Mouse (Mus musculus) retina, postnatal 1 day (tissue): ENCODE data around the gene Wdhd1.

Experiments used
- DNase-seq: peaks from one replicate; pipeline ENCODE4 v3.0.0-alpha.2; 2012

Gene Wdhd1

DNA sequence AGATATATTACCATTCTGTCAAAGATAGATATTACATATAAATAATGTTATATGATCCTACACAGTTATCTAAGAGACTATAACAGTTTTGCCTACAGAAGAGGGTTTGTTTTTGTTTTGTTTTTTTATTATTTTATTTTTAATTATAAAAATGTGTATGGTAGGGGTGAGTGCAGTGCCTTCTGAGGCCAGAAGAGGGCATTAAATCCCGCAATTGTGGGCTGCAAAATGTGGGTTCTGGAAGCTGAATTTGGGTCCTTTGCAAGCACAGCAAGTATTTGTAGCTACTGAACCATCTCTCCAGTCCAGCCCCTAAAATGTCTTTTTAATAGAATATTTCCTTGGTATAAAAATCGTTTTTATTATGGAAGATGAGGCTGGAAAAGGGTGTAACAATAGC is 2.4 kb upstream of the Wdhd1 start:
- DNase-seq: no peak

DNA sequence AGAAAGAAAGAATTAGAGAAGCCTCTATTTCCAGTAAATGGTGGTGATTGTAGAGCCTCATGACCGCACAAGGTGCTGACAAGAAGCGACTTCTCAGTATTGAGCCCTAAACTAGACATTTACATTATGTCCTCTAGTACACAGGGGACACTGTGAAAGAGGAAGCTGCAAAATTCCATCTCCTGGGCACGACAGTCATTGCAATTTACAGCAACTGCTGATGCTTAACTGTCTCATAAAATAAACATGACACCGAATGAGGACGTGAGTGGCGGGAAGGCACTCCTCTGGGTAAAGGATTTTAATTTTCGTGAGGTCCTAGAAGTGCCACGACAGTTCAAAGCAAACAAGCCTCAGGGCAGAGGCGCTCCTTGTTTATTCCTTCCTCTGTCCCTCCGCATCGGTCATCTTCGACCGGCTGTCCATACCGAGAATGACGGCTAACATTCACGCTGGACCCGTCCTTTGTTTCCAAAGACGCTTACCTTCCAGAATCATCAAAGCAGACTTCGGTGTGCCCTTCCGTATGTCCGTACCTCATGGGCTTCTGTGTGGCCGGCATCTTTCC is 537 bp downstream of the Wdhd1 start:
- no peak for DNase-seq

DNA sequence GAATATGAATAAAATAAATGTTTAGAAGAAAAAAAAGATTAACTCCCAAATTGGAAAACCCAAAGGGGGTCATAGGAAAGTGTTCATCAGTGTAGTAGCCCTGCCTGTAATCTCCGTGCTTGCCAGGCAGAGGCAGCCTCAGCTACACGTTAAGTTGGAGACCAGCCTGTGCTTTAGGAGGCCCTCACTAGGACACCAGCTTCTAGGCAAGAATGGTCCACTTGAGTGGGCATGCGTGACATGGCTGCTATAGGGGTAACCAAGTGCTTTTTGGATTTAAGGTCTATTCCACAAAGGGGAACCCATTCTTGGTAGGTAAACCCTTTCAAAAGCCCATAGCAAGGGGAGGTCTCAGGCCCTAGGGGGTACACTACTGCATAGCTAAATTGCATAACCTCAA is 1.2 kb downstream of the Wdhd1 start:
- peak; percentile 21 for DNase-seq

DNA sequence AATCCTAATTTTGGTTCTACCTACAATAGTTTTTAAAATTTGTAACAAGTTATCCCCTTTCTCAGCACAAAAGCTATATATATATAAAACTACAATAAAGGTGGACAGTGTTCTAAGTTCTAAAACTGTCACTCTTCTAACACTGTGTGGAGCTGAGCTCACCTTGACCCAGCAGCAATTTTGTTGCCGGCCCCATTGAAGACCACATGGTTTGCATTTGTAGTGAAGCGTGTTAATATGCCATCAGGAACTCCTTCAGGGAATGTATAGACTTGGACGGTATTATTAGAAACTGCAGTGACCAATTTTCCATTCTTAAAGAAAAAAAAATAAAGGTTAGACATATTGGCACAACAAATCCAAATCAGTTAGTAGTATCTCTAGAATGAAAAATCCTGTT is 2.9 kb downstream of the Wdhd1 start:
- no peak for DNase-seq

DNA sequence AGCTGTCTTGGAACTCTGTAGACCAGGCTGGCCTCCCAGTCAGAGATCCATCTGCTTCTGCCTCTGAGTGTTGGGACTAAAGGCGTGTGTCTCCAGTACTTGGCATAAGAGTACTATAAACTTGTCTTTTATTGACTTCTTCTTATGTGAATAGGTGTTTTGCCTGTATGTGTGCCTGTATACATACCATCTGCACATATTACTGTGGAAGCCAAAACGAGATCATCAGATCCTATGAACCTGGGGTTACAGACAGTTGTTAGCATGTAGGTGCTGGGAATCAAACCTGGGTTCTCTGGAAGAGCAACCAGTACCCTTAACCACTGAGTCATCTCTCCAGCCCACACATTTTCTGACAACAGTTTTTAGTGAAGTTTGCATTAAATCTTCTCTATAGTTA is 7.0 kb downstream of the Wdhd1 start:
- no peak for DNase-seq

DNA sequence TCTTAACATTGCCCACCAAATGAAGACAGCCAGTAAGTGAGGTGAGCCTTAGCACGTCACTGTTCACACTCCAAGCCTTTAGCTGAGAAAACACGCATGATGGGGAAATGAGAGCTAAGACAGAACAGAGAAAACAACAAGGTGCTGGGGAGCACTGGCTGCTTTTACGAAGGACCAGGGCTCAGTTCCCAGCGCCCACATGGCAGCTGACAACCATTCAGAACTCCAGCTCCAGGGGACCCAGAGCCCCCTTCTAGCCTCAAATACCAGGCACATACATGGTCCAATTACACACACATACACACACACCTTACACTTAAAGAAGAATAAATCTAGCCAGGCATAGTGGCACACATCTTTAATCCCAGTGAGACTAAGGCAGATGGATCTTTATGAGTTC is 7.6 kb downstream of the Wdhd1 start:
- DNase-seq: no peak

DNA sequence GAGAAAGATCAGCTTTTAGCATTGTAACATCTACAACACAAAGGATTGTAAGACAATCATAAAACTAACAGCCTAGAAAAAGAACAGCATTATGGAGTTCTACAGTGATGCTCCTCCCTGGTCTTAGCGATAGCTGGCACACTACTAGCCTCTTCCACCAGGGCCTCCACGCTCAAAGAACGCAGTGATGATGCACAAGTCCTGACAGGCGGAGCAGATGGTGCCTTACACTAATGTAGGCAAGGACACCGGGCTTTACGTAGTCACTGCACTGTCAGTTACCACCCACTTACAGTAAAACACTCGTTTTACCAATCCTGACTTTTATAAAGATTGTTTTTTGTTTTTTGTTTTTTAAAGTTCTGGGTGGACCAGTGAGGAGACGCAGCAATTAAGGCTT is 10.8 kb downstream of the Wdhd1 start:
- DNase-seq: no peak

DNA sequence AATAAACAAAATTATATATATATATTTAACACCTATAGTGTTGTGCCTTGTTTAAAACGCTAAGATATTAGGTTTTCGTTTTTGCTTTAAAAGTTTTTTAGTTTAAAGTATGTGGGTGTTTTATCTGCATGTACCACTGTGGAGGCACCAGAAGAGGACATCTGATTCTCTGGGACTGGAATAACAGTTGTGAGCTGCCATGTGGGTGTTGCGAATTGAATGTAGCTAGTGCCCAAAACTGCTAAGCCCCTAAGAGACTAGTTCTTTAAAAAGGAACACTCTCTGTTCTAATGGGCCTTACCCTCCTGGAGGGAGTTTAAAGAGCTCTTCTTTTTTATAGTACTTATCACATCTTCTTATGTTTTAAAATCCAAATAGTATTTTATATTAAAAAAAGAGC is 11.8 kb downstream of the Wdhd1 start:
- no peak for DNase-seq

DNA sequence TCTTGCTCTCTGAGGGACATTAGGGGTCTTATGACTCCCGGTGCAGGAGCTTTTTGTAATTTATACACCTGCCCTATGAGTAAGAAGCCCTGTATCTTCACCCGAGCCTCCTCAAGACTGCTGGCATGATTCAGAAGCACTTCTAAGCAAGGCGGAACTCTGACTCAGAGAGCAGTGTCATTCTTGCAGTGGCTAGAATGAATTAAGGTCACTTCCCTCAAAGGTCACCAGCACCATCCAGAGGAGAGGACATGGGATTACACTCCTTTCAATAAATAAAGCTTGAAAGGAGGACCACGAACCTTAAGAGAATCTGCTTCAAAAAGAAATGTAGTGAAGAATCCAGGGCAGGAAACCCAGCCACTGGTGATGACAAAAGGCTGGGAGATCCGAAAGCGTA is 26.8 kb downstream of the Wdhd1 start:
- peak; percentile 12 for DNase-seq

DNA sequence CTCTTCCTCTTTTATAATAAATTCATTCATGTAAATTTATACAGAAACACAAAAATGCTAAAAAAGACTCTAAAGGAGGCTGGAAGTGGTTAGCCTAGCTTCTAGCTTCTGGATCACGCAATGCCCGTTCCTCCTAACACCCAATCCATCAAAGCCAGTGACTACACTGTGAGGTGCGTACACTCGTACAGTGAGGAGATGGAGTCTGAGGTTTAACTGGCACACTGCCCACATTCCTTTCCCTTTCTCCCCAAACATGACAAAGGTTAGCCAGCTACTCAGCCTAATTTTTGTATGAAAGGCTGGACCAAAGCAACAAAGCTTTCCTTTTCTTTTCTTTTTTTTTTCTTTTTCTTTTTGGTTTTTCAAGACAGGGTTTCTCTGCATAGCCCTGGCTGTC is 33.9 kb downstream of the Wdhd1 start:
- DNase-seq: no peak

DNA sequence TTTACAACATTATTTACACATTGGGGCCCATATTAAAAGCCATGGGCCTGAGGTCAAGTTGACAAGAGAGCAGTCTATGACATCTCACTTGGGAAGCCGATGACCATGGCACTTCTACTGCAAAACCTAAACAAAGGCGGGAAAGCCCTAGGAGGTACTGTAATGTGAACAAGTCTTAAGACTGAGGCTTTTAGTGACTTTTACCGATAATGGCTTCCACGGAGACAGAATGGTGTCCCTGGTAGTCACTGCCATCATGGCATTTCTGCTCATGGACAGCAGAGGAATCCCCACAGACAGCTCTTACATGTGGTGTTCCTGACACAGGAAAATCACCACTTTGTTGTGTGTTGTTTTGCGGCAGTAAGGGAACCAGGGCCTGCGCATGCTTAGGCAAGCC is 35.6 kb downstream of the Wdhd1 start:
- no peak for DNase-seq

DNA sequence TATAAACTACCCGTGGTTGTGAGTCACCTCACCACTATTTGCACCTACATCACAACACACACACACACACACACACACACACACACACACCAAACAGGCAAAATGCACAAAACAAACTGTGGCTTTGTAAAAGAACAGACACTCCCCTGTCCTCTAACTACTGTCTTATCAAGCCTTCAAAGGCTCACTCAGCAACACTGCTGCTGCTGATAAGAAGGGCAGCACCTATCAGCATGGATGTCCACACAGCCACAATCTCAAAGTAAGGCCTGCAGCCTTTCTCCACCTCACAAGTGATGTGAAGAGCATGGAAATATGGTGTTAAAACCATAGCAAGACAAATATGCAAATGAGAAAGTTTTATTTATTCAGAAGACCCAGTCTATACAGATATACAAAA is 36.1 kb downstream of the Wdhd1 start:
- no peak for DNase-seq

DNA sequence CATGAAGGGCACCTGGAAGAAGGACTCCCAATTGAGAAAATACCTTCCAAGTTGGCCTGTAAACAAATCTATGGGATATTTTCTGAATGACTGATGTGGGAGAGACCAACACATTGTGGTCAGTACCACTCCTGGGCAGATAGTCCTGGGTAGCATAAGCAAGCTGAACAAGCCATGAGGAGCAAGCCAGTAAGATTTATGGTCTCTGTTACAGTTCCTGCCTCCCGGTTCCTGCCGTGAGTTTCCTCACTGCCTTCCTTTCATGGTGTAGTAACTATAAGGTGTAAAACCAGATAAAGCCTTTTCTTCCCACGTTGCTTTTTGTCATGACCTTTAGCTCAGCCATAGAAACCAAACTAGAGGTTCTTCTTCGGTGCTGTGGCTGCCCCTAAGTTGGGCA is 39.4 kb downstream of the Wdhd1 start:
- no peak for DNase-seq

DNA sequence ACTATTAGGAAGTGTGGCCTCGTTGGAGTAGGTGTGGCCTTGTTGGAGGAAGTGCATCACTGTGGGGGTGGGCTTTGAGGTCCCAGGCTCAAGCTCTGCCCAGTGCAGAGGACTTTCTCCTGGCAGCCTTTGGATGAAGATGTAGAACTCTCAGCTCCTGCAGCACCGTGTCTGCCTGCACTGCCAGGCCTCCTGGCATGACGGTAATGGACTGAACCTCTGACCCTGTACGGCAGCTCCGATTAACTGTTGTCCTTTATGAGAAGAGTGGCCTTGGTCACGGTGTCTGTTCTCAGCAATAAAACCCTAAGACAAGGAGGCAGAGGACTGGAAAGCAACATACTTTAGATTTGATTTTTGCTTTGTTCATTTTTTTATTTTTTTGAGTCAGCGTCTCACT is 40.2 kb downstream of the Wdhd1 start:
- DNase-seq: no peak

DNA sequence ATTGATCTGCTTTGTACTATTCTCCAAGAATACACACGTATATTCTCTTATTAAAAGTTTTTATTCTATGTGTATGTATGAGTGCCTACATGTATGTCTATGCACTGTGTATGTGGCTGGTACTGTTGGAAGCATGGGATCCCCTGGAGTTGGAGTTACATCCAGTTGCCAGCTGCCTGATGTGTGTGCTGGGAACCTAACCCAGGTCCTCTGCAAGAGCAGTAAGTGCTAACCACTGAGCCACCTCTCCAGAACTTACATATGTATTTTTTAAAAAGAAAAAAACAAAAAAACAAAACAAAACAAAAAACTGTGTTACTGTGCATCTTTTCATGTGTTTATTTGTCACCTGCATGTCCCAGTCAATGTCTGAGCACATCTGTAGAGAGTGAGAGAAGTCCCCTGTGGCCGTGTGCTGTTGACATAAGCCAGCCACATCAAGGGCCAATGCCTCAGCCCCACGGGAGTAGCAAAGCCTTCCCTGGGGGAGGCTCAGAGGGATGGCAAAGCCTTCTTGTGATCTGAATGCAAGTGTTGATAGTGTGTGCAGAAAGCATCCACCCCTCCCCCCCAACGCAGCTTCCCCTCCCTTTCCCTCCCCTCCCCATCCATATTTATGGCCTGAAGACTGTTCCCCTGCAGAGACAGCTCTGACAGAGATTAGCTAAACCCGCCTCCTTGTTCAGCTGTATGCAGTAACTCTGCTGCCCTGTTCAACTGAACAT is 42.0 kb downstream of the Wdhd1 start:
- no peak for DNase-seq

DNA sequence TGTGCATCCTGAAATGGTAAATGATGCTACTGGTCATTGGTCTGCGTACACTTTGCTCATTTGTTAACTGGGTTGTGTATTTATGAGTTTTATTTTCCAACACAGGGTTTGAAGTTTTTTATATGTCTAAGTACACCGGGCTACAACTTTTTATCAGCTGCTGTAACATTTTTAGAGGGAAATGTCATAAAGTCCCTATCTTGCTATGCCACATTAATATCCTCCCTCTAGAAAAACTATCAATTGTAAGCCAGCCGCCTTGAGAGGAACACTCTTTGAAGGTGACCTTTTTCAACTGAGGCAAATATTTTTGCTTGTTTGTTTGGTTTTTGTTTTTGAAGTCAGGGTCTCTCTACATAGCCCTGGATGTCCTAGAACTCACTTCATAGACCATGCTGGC is 42.6 kb downstream of the Wdhd1 start:
- no peak for DNase-seq

DNA sequence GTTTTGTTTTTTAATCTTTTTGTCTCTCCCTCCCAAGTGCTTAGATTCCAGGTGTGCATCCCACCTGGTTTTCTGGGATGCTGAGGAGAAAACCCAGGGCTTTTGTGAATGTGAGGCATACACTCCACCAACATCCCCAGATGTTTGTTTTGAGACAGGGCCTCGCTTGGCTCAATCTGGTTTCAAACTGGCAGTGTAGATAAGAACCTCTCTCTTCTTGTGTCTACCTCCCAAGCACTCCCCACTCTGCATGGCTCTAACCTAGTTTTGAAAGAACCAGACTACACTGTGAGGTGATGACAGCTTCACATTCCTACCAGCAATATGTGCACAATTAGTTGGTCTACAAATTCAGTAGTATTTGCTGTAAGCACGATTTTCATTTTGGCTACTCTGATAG is 43.1 kb downstream of the Wdhd1 start:
- DNase-seq: no peak

DNA sequence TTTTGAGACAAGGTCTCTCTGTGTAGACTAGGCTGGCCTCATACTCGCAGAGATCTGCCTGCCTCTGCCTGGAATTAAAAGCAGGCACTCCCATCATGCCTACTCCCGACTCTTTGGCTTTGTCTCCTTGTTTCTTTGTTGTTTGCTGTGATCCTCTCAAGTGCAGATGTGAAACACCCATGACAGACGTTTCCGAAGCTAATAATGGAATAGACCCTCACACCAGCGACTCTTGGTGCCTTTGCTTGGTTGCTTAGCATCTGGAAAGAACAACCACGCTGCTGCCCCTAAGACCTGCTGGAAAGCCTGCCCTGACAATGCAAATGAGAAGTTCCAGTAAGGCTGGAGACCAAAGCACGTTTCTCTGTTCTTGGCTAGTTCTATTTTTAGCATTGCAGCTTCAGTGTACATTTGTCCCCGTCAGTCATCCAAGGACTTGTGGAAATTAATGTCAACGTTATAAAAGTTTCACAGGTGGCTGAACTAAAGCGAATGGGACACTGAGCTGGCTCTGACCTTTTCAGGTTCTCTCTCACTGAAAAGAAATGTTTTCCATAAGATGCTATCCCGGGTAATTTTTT is 46.8 kb downstream of the Wdhd1 start:
- DNase-seq: no peak

DNA sequence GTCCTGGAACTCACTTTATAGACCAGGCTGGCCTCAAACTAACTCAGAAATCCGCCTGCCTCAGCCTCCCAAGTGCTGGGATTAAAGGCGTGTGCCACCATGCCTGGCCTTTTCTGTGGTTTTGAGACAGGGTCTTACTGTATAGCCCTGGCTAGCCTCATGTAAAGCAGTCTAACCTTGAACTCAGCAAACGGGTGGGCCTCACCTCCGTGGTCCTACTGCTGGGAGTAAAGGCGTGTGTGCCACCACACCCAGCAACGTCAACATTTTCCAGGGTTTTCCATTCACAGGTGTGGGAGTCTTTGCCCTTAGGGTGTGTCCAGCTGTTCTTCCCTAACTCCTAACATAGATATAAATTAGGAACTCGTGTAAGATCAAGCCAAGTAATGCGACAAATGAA is 50.7 kb downstream of the Wdhd1 start:
- DNase-seq: no peak

DNA sequence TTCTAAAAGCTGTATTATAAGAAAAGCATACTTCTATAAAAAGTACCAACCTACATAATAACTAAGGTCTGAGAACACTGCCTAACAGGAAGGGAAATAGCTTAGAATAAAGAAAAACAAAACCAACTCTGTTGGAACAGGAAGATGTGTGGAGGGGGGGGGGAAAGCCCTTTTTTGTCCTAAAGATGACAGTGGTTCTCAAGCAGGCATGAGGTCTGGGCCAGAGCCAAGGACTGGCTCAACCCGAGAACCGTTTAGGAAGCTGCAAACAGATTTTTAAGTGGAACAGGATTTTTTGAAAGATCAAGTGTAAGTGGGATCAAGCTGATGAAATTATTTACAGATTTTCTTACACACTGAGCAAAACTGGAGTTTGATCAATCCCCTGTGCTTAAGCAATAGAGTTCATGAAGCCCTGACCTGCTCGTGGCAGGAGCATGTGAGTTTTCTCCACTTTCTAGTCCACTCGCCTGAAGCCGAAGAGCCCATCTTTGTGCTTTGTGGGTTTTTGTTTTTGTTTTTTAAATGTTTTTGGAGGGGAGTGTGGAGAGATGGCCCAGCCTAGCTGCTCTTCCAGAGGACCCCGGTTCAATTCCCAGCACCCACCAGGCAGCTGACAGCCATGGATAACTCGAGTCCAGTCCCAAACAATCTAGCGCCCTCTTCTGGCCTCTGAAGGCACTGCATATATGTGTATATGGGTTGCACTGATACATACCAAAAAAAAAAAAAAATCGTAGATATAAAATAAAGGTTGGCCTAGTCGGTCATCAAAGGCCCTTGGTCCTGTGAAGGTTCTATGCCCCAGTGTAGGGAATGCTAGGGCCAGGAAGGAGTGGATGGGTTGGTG is 52.0 kb downstream of the Wdhd1 start:
- DNase-seq: no peak

DNA sequence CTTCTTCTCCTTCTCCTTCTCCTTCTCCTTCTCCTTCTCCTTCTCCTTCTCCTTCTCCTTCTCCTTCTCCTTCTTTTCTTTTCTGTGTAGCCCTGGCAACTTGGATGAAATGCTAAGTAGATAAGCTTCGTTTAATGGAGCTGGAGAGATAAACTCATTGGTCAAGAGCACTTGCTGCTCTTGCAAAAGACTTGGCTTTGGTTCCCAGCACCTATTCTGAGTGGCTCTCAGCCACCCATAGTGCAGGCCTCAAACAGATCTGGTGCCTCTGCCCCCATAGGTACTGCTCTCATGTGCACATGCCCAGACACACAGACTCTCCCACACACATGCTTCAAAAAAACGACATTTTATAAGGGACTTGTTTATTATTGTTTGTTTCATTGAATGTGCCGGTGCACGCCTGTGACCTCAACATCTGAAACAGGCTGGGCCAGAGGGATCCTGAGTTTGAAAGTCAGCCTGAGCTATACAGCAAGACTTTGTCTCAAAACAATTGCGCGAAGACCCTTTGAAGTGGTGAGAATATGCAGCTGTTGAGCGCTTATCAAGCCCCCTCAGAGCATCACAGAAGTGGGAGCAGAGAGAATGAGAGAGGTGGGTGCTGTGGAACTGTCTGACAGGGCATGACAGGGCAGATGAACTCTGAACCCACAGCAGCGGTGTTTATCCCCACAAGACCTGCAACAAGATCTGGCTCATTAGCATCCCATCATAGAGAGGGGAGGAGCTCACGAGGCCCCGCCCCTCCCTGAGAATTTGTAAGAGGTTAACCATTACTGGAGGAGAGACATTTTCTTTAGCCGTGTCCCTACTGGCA is 53.8 kb downstream of the Wdhd1 start:
- DNase-seq: no peak

DNA sequence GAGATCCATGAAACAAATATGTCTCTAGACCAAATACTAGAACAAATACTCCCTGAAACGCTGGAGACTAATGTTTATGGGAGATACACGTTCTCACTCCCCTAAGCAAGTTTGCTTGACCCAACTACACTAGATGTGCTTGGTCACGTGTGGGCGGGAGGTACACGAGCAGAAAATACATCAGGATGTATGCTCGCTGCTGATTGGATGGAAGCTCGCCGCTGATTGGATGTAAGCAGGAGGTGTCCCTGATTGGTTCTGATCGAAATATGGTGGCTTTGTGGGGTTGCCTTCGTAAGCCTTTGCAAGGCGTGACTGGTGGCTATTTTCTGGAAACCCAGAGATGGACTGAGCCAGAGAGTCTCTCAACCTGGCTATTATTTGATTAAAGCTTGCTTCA is 55.1 kb downstream of the Wdhd1 start:
- DNase-seq: no peak
